Comparison of ENCODE assay signal across 8 mouse cellular contexts in genomic region chr2:122652096-122653084, GRCm38 (mm10). TPM values are rescaled to one million over a fixed set of nuclear protein-coding genes. Genes with fewer than 3 reads are reported as not detected.
DNase-seq lines count a peak whose midpoint lies in the region; ATAC-seq lines count a peak whose summit lies in the region.

No protein-coding gene starts in this region.

- no peak overlapping the region for H3K4me3 ChIP-seq in heart, embryonic 16.5 days (ENCODE audit: low read length)
- H3K4me3 ChIP-seq in forebrain, embryonic 16.5 days (replicated peaks; ENCODE audit: low read length), result no peak overlapping the region
- H3K4me3 ChIP-seq in forebrain, embryonic 11.5 days (ENCODE audit: low read depth, low read length), result no peak overlapping the region

- WGBS in heart, embryonic 16.5 days, result 45% methylated on average over 17 of the region's 17 CpGs
- WGBS in forebrain, embryonic 16.5 days, result 79% methylated on average over 17 of the region's 17 CpGs
- WGBS in forebrain, embryonic 11.5 days, result 72% methylated on average over 17 of the region's 17 CpGs

- H3K9ac ChIP-seq in heart, embryonic 16.5 days (ENCODE audit: low read length), result no peak overlapping the region
- no peak overlapping the region for H3K9ac ChIP-seq in forebrain, embryonic 16.5 days (replicated peaks; ENCODE audit: low read depth, low read length)
- no peak overlapping the region for H3K9ac ChIP-seq in forebrain, embryonic 11.5 days (ENCODE audit: low read length)

- peak; percentile 66 to 77 for DNase-seq in CD8-positive naive resting alpha-beta T cell, adult 2 months (ENCODE audit: low read depth in 2 of 2, low spot score in 2 of 2)
- peak; percentile 14 to 39 for DNase-seq in kidney, postnatal 4 days
- no peak for DNase-seq in forebrain, embryonic 11.5 days (ENCODE audit: low spot score)
- DNase-seq in frontal cortex, postnatal 14 days (ENCODE audit: low spot score in 2 of 2), result no peak
- DNase-seq in neural tube, embryonic 10.5 days (ENCODE audit: extremely low spot score, low spot score), result no peak

- 0 out of 2 replicates have a peak overlapping the region, but pooled peaks have one; percentile 27 for H3K4me2 ChIP-seq in heart, embryonic 16.5 days (ENCODE audit: low read depth, low read length)
- no peak overlapping the region for H3K4me2 ChIP-seq in forebrain, embryonic 16.5 days (ENCODE audit: low read length)
- H3K4me2 ChIP-seq in forebrain, embryonic 11.5 days (ENCODE audit: low read depth, low read length, severe bottlenecking), result no peak overlapping the region

- ATAC-seq in heart, embryonic 16.5 days (replicated peaks; ENCODE audit: extremely low read depth, insufficient read depth, low FRiP score), result peak; percentile 80
- ATAC-seq in neutrophil, adult 5-6 weeks (ENCODE audit: extremely low read depth, insufficient number of reproducible peaks, low FRiP score, poor library complexity, severe bottlenecking), result peak; percentile 97
- no peak for ATAC-seq in forebrain, embryonic 16.5 days
- no peak for ATAC-seq in forebrain, embryonic 11.5 days (replicated peaks; ENCODE audit: low FRiP score)

- no peaks in the 10 kb centered on the region for H3K9me3 ChIP-seq in heart, embryonic 16.5 days (replicated peaks; ENCODE audit: control insufficient read depth, low read length)
- no peaks in the 10 kb centered on the region for H3K9me3 ChIP-seq in forebrain, embryonic 16.5 days (ENCODE audit: control insufficient read depth, low read length)
- no peaks in the 10 kb centered on the region for H3K9me3 ChIP-seq in forebrain, embryonic 11.5 days (ENCODE audit: control insufficient read depth, low read length)

- no peaks in the 10 kb centered on the region for H3K36me3 ChIP-seq in heart, embryonic 16.5 days (ENCODE audit: control insufficient read depth, insufficient read depth)
- H3K36me3 ChIP-seq in forebrain, embryonic 16.5 days (ENCODE audit: control insufficient read depth, insufficient read depth), result no peaks in the 10 kb centered on the region
- no peaks in the 10 kb centered on the region for H3K36me3 ChIP-seq in forebrain, embryonic 11.5 days (ENCODE audit: control insufficient read depth, insufficient read depth, low read length)

- H3K27me3 ChIP-seq in heart, embryonic 16.5 days (ENCODE audit: control insufficient read depth, insufficient read depth, low read length), result no peaks in the 10 kb centered on the region; the same call in 1 of the 2 replicates
- no peaks in the 10 kb centered on the region for H3K27me3 ChIP-seq in forebrain, embryonic 16.5 days (replicated peaks; ENCODE audit: control insufficient read depth, insufficient read depth, low read length)
- no peaks in the 10 kb centered on the region for H3K27me3 ChIP-seq in forebrain, embryonic 11.5 days (ENCODE audit: control insufficient read depth, insufficient read depth, low read length)

- H3K4me1 ChIP-seq in heart, embryonic 16.5 days (ENCODE audit: control insufficient read depth, insufficient read depth, low read length), result no peaks in the 10 kb centered on the region
- no peaks in the 10 kb centered on the region for H3K4me1 ChIP-seq in forebrain, embryonic 16.5 days (replicated peaks; ENCODE audit: control insufficient read depth, insufficient read depth, low read length)
- H3K4me1 ChIP-seq in forebrain, embryonic 11.5 days (replicated peaks; ENCODE audit: control insufficient read depth, insufficient read depth, low read length), result no peaks in the 10 kb centered on the region

- H3K27ac ChIP-seq in heart, embryonic 16.5 days (ENCODE audit: low read length), result peak overlapping the region; percentile 63
- no peak overlapping the region for H3K27ac ChIP-seq in forebrain, embryonic 16.5 days (ENCODE audit: low read length)
- no peak overlapping the region for H3K27ac ChIP-seq in forebrain, embryonic 11.5 days (ENCODE audit: low read depth, low read length)

RNA-seq across cellular contexts. Expression of gene AA467197, which starts 15.6 kb away (rescaled TPM):
- 0.90 and 4.4 TPM in 2 replicates for polyA plus RNA-seq in heart, embryonic 16.5 days (2015; fragmentation: Nextera tagmentation; extraction: Ambion mirVana)
- total RNA-seq in neutrophil, adult 5-6 weeks (2017), result 32.9 and 41.8 TPM in 2 replicates
- polyA plus RNA-seq in forebrain, embryonic 16.5 days (2015; fragmentation: Nextera tagmentation; extraction: Ambion mirVana), result not detected in 2 replicates
- polyA plus RNA-seq in forebrain, embryonic 11.5 days (2014; fragmentation: Nextera tagmentation; extraction: Ambion mirVana), result 0.27 and 0.51 TPM in 2 replicates

RNA-seq across cellular contexts. Expression of gene Gatm, which starts 41.3 kb away (rescaled TPM):
- 8.3 and 10.5 TPM in 2 replicates for polyA plus RNA-seq in heart, embryonic 16.5 days (2015; fragmentation: Nextera tagmentation; extraction: Ambion mirVana)
- 0.37 and 1.0 TPM in 2 replicates for total RNA-seq in neutrophil, adult 5-6 weeks (2017)
- 30.6 and 32.0 TPM in 2 replicates for polyA plus RNA-seq in forebrain, embryonic 16.5 days (2015; fragmentation: Nextera tagmentation; extraction: Ambion mirVana)
- polyA plus RNA-seq in forebrain, embryonic 11.5 days (2014; fragmentation: Nextera tagmentation; extraction: Ambion mirVana), result 19.6 and 19.9 TPM in 2 replicates

RNA-seq across cellular contexts. Expression of gene Slc30a4, which starts 50.1 kb away (rescaled TPM):
- polyA plus RNA-seq in heart, embryonic 16.5 days (2015; fragmentation: Nextera tagmentation; extraction: Ambion mirVana), result 4.6 and 4.7 TPM in 2 replicates
- 10.8 and 11.4 TPM in 2 replicates for total RNA-seq in neutrophil, adult 5-6 weeks (2017)
- 8.2 and 8.3 TPM in 2 replicates for polyA plus RNA-seq in forebrain, embryonic 16.5 days (2015; fragmentation: Nextera tagmentation; extraction: Ambion mirVana)
- polyA plus RNA-seq in forebrain, embryonic 11.5 days (2014; fragmentation: Nextera tagmentation; extraction: Ambion mirVana), result 6.8 and 9.6 TPM in 2 replicates

Comparison
In these comparisons a context has a peak if more than half of its experiments do, and no peak if none do; other contexts are left out.
1. DNase-seq: peak in CD8-positive naive resting alpha-beta T cell, adult 2 months (2 of 2) and kidney, postnatal 4 days (2 of 2); none in forebrain, embryonic 11.5 days (single experiment), frontal cortex, postnatal 14 days (0 of 2) and neural tube, embryonic 10.5 days (single experiment).
2. ATAC-seq: peak in heart, embryonic 16.5 days (single experiment) and neutrophil, adult 5-6 weeks (single experiment); none in forebrain, embryonic 16.5 days (single experiment) and forebrain, embryonic 11.5 days (single experiment).